Mouse (Mus musculus): ENCODE measurements around the gene Arhgap44.

DNA sequence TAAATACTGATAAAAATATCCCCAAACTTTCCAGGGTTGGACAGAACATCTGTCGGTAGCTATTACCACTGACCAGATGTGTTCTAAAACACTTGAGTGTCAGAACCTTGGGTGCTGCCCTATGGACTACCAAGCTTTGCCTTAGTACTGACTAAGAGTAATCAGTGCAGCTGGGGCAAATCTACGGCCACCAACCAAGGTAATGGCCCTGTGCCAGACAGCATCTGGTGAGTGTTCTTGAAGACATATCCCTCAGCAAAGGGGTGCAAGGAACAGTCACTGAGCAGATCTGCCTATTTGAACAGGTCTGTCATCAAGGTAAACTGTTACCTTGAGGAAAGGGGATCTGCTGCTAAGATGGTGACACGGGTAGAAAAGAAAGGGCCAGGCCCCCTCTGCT is 157.9 kb downstream of the Arhgap44 start:
- no peak for TF ChIP-seq POLR2A (IDR thresholded peaks at IDR 0.05; ENCODE audit: insufficient read length, low read depth)
- no peak for TF ChIP-seq MYOG (IDR thresholded peaks at IDR 0.05; ENCODE audit: control insufficient read depth in 1 of 3, insufficient read depth in 1 of 3, insufficient read length in 2 of 3, low read depth in 2 of 3)
- TF ChIP-seq E2F4 (IDR thresholded peaks at IDR 0.05; ENCODE audit: insufficient read depth) = no peak
- TF ChIP-seq TCF3 (IDR thresholded peaks at IDR 0.05; ENCODE audit: insufficient read length, low read depth) = no peak
- TF ChIP-seq USF1 (IDR thresholded peaks at IDR 0.05; ENCODE audit: low read depth) = no peak
- no peak for TF ChIP-seq POLR2AphosphoS2 (IDR thresholded peaks at IDR 0.05; ENCODE audit: insufficient read length, low read depth)
- no peak for TF ChIP-seq MAX (IDR thresholded peaks at IDR 0.05; ENCODE audit: low read depth)
- no peak for TF ChIP-seq TCF12 (IDR thresholded peaks at IDR 0.05; ENCODE audit: insufficient read depth, poor library complexity, severe bottlenecking)
- TF ChIP-seq MYOD1 (IDR thresholded peaks at IDR 0.05; ENCODE audit: control insufficient read depth in 1 of 3, insufficient read length in 2 of 3, low read depth in 2 of 3) = no peak
- no peak for TF ChIP-seq CEBPB (IDR thresholded peaks at IDR 0.05; ENCODE audit: insufficient read depth, poor library complexity, severe bottlenecking)

All from myocyte (in vitro differentiated cells).